Mouse (Mus musculus) embryonic fibroblast, embryonic 13.5 days (primary cell): ENCODE results near the gene Nmnat2.

Experiments
- CTCF ChIP-seq: IDR thresholded peaks from 2 replicates; pipeline ENCODE4 v1.5.1; 2011; ENCODE audit warnings: mild to moderate bottlenecking, control low read depth, low read length, moderate library complexity, borderline replicate concordance; ENCODE audit not compliant: insufficient read depth
- POLR2A ChIP-seq: IDR thresholded peaks from 2 replicates; pipeline ENCODE4 v1.6.1; 2011; ENCODE audit warnings: low read depth, mild to moderate bottlenecking, control low read depth, low read length, moderate library complexity

DNA sequence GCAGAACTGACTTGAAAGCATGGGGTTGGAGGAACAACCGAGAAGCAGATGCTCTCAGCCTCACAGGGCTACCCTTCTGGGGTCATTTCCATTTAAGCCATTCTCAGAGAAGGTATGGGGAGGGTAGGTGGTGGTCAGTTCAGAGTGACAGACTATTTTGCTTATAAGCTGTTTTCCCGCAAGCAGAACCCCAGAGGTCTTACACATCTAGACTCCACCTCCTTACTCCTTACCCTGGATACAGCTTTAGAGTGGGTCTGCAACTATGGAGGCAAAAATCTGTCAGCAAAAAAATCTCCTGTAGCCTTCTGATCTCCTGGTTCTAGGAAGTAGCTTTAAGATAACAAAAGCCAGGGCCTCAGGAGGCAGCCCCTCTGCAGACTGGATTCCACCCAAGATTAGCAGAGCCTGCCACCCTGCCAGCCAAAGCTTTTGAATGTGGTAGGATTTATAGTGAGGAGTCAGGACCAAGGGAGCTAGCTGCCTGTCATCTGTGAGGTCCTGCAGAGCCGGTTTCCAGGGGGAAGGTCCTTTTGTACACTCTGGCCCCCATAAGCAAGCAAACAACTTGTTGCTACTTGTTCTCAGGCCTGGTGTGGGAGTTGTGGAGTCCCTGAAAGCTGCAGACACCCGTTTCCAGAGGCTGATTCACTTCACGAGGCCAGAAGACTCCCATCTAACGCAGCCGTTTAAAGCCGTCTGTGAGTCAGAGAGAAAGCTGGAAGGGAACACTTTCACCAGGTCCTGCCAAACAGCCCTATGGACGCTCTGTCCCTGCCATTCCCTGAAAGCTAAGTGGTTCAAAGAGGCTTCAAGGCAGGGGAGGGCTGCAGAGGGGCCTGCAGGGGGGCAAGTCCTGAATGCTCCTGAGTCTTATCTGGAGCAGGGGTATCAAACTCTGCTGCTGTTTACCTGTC is 179.3 kb downstream of the Nmnat2 start:
- no peak for TF ChIP-seq CTCF
- no peak for TF ChIP-seq POLR2A
